Mouse (Mus musculus): ENCODE data around the gene Abhd8. TPM values are rescaled to one million over a fixed set of nuclear protein-coding genes. Genes with fewer than 3 reads are reported as not detected.

The Abhd8 gene
- polyA plus RNA-seq, 1 experiment from 2014 or later, result 182 TPM

GRCm38 (mm10) chr8:71485142-71486135, 22.0 kb upstream of the Abhd8 start, which contains the start of gene Ano8:
TSS of gene Ano8 (minus strand) at chr8:71485963.
- WGBS, result 5% methylated on average over 54 of the region's 58 CpGs
- Histone ChIP-seq H3K27ac (ENCODE audit: low read depth, low read length) (peak within 1 kb of the TSS; percentile 82), H3K4me1 (ENCODE audit: control insufficient read depth, insufficient read depth, low read depth, low read length) (peaks cover 31% of the 10 kb centered on the region), H3K4me3 (ENCODE audit: low read length) (peak within 1 kb of the TSS; percentile 88), H3K27me3 (replicated peaks; ENCODE audit: control insufficient read depth, insufficient read depth, low read length) (no peaks in the 10 kb centered on the region), H3K4me2 (ENCODE audit: low read length) (peak within 1 kb of the TSS; percentile 84), H3K9ac (ENCODE audit: low read depth, low read length) (peak within 1 kb of the TSS; percentile 97), H3K9me3 (ENCODE audit: control insufficient read depth, low read length) (no peaks in the 10 kb centered on the region), H3K36me3 (ENCODE audit: control insufficient read depth, insufficient read depth, low read length) (peaks cover 14% of the 10 kb centered on the region)
- ATAC-seq, result peak; percentile 83

- H3K4me1 ChIP-seq (ENCODE audit: control insufficient read depth, insufficient read depth, low read depth, low read length), result peaks cover 27% of the 10 kb centered on the region
Measured at GRCm38 (mm10) chr8:71484736-71485135, 21.3 kb upstream of the Abhd8 start.

GRCm38 (mm10) chr8:71483932-71484331, 20.5 kb upstream of the Abhd8 start:
- Histone ChIP-seq H3K4me1 (ENCODE audit: control insufficient read depth, insufficient read depth, low read depth, low read length) (peaks cover 19% of the 10 kb centered on the region), H3K4me2 (ENCODE audit: low read length) (no peak overlapping the region), H3K36me3 (ENCODE audit: control insufficient read depth, insufficient read depth, low read length) (peaks cover 24% of the 10 kb centered on the region)

More at GRCm38 (mm10) chr8:71484736-71485135, 21.3 kb upstream of the Abhd8 start:
- Histone ChIP-seq H3K4me2 (ENCODE audit: low read length) (peak overlapping the region; percentile 84), H3K36me3 (ENCODE audit: control insufficient read depth, insufficient read depth, low read length) (peaks cover 20% of the 10 kb centered on the region), H3K9me3 (ENCODE audit: control insufficient read depth, low read length) (no peaks in the 10 kb centered on the region), H3K27me3 (replicated peaks; ENCODE audit: control insufficient read depth, insufficient read depth, low read length) (no peaks in the 10 kb centered on the region), H3K9ac (ENCODE audit: low read depth, low read length) (peak overlapping the region; percentile 97), H3K27ac (ENCODE audit: low read depth, low read length) (no peak overlapping the region), H3K4me3 (ENCODE audit: low read length) (peak overlapping the region; percentile 88)
- ATAC-seq, result no peak
- WGBS, result 94% methylated on average over 19 of the region's 19 CpGs

GRCm38 (mm10) chr8:71478943-71479342, 15.5 kb upstream of the Abhd8 start:
- H3K9ac ChIP-seq (ENCODE audit: low read depth, low read length), result 0 out of 2 replicates have a peak overlapping the region, but pooled peaks have one; percentile 27

More at GRCm38 (mm10) chr8:71483932-71484331, 20.5 kb upstream of the Abhd8 start:
- no peak for ATAC-seq
- Histone ChIP-seq H3K9ac (ENCODE audit: low read depth, low read length) (no peak overlapping the region), H3K4me3 (ENCODE audit: low read length) (no peak overlapping the region), H3K9me3 (ENCODE audit: control insufficient read depth, low read length) (no peaks in the 10 kb centered on the region), H3K27ac (ENCODE audit: low read depth, low read length) (no peak overlapping the region), H3K27me3 (replicated peaks; ENCODE audit: control insufficient read depth, insufficient read depth, low read length) (no peaks in the 10 kb centered on the region)
- WGBS, result 59% methylated on average over 8 of the region's 8 CpGs

GRCm38 (mm10) chr8:71477196-71477845, 13.9 kb upstream of the Abhd8 start:
- Histone ChIP-seq H3K27me3 (replicated peaks; ENCODE audit: control insufficient read depth, insufficient read depth, low read length) (no peaks in the 10 kb centered on the region), H3K9me3 (ENCODE audit: control insufficient read depth, low read length) (no peaks in the 10 kb centered on the region), H3K4me2 (ENCODE audit: low read length) (peak overlapping the region; percentile 89), H3K9ac (ENCODE audit: low read depth, low read length) (peak overlapping the region; percentile 74), H3K4me3 (ENCODE audit: low read length) (peak overlapping the region; percentile 54), H3K4me1 (ENCODE audit: control insufficient read depth, insufficient read depth, low read depth, low read length) (peaks cover 15% of the 10 kb centered on the region), H3K27ac (ENCODE audit: low read depth, low read length) (peak overlapping the region; percentile 85), H3K36me3 (ENCODE audit: control insufficient read depth, insufficient read depth, low read length) (peaks cover 36% of the 10 kb centered on the region)
- 38% methylated on average over 14 of the region's 14 CpGs for WGBS
- no peak for ATAC-seq

More at GRCm38 (mm10) chr8:71478943-71479342, 15.5 kb upstream of the Abhd8 start:
- no peak overlapping the region for H3K4me3 ChIP-seq (ENCODE audit: low read length)
- no peak overlapping the region for H3K4me2 ChIP-seq (ENCODE audit: low read length)
- no peak overlapping the region for H3K27ac ChIP-seq (ENCODE audit: low read depth, low read length)
- H3K36me3 ChIP-seq (ENCODE audit: control insufficient read depth, insufficient read depth, low read length), result peaks cover 36% of the 10 kb centered on the region
- ATAC-seq, result no peak
- WGBS, result 87% methylated on average over 11 of the region's 11 CpGs
- H3K4me1 ChIP-seq (ENCODE audit: control insufficient read depth, insufficient read depth, low read depth, low read length), result peaks cover 15% of the 10 kb centered on the region
- no peaks in the 10 kb centered on the region for H3K27me3 ChIP-seq (replicated peaks; ENCODE audit: control insufficient read depth, insufficient read depth, low read length)
- no peaks in the 10 kb centered on the region for H3K9me3 ChIP-seq (ENCODE audit: control insufficient read depth, low read length)

GRCm38 (mm10) chr8:71476099-71476940, 12.9 kb upstream of the Abhd8 start:
- peak; percentile 75 for ATAC-seq
- Histone ChIP-seq H3K4me1 (ENCODE audit: control insufficient read depth, insufficient read depth, low read depth, low read length) (peaks cover 15% of the 10 kb centered on the region), H3K36me3 (ENCODE audit: control insufficient read depth, insufficient read depth, low read length) (peaks cover 42% of the 10 kb centered on the region), H3K9ac (ENCODE audit: low read depth, low read length) (peak overlapping the region; percentile 74), H3K9me3 (ENCODE audit: control insufficient read depth, low read length) (no peaks in the 10 kb centered on the region), H3K4me2 (ENCODE audit: low read length) (peak overlapping the region; percentile 89), H3K27me3 (replicated peaks; ENCODE audit: control insufficient read depth, insufficient read depth, low read length) (no peaks in the 10 kb centered on the region), H3K4me3 (ENCODE audit: low read length) (peak overlapping the region; percentile 54), H3K27ac (ENCODE audit: low read depth, low read length) (peak overlapping the region; percentile 85)
- under 1% methylated on average over 57 of the region's 121 CpGs for WGBS

- Histone ChIP-seq H3K4me3 (ENCODE audit: low read length) (peak overlapping the region; percentile 54), H3K9ac (ENCODE audit: low read depth, low read length) (peak overlapping the region; percentile 24; the same call in 1 of the 2 replicates), H3K4me2 (ENCODE audit: low read length) (peak overlapping the region; percentile 89), H3K36me3 (ENCODE audit: control insufficient read depth, insufficient read depth, low read length) (peaks cover 36% of the 10 kb centered on the region), H3K9me3 (ENCODE audit: control insufficient read depth, low read length) (no peaks in the 10 kb centered on the region), H3K4me1 (ENCODE audit: control insufficient read depth, insufficient read depth, low read depth, low read length) (peaks cover 15% of the 10 kb centered on the region), H3K27ac (ENCODE audit: low read depth, low read length) (peak overlapping the region; percentile 85), H3K27me3 (replicated peaks; ENCODE audit: control insufficient read depth, insufficient read depth, low read length) (no peaks in the 10 kb centered on the region)
- ATAC-seq, result peak; percentile 3; the same call in 1 of the 2 replicates
- WGBS, result 21% methylated on average over 4 of the region's 4 CpGs
Measured at GRCm38 (mm10) chr8:71475702-71476075, 12.2 kb upstream of the Abhd8 start.

GRCm38 (mm10) chr8:71474785-71475701, 11.6 kb upstream of the Abhd8 start:
- peaks cover 22% of the 10 kb centered on the region for H3K4me1 ChIP-seq (ENCODE audit: control insufficient read depth, insufficient read depth, low read depth, low read length)
- H3K9ac ChIP-seq (ENCODE audit: low read depth, low read length), result no peak overlapping the region; the same call in 1 of the 2 replicates
- peak overlapping the region; percentile 85 for H3K27ac ChIP-seq (ENCODE audit: low read depth, low read length)
- ATAC-seq, result no peak
- WGBS, result 86% methylated on average over 25 of the region's 25 CpGs
- H3K9me3 ChIP-seq (ENCODE audit: control insufficient read depth, low read length), result no peaks in the 10 kb centered on the region
- no peaks in the 10 kb centered on the region for H3K27me3 ChIP-seq (replicated peaks; ENCODE audit: control insufficient read depth, insufficient read depth, low read length)
- H3K4me3 ChIP-seq (ENCODE audit: low read length), result no peak overlapping the region
- no peak overlapping the region for H3K4me2 ChIP-seq (ENCODE audit: low read length)
- peaks cover 30% of the 10 kb centered on the region for H3K36me3 ChIP-seq (ENCODE audit: control insufficient read depth, insufficient read depth, low read length)

Data from hindbrain, embryonic 16.5 days (tissue).